Mouse (Mus musculus) heart, embryonic 15.5 days (tissue): ENCODE results near the gene Xxylt1. TPM values are rescaled to one million over a fixed set of nuclear protein-coding genes. Genes with fewer than 3 reads are reported as not detected.

Source experiments
- ATAC-seq: fragments of 200-750 bp; cut with Nextera tagmentation; replicated peaks from 2 replicates; pipeline ENCODE4 v1.8.0; 2017; ENCODE audit warnings: low read depth, moderate TSS enrichment; ENCODE audit not compliant: insufficient number of reproducible peaks, insufficient read depth, low FRiP score
- H3K27ac ChIP-seq: fragments of 300-500 bp; sonication (generic); 2 replicates; pipeline ENCODE4 v1.5.1; 2015; ENCODE audit warnings: mild to moderate bottlenecking, inconsistent platforms
- H3K27me3 ChIP-seq: fragments of 300-500 bp; sonication (generic); 2 replicates; pipeline ENCODE4 v1.6.1; 2015; ENCODE audit warnings: inconsistent platforms
- H3K36me3 ChIP-seq: fragments of 300-500 bp; sonication (generic); 2 replicates; pipeline ENCODE4 v1.6.1; 2015; ENCODE audit warnings: mild to moderate bottlenecking, inconsistent platforms
- H3K4me1 ChIP-seq: fragments of 300-500 bp; sonication (generic); replicated peaks from 2 replicates; pipeline ENCODE4 v1.6.1; 2015; ENCODE audit warnings: inconsistent platforms
- H3K4me2 ChIP-seq: fragments of 300-500 bp; sonication (generic); 2 replicates; pipeline ENCODE4 v1.6.1; 2015; ENCODE audit warnings: inconsistent platforms, mild to moderate bottlenecking, moderate library complexity
- H3K4me3 ChIP-seq: fragments of 300-500 bp; sonication (generic); 2 replicates; pipeline ENCODE4 v1.5.1; 2015; ENCODE audit warnings: mild to moderate bottlenecking, inconsistent platforms
- H3K9ac ChIP-seq: fragments of 300-500 bp; sonication (generic); 2 replicates; pipeline ENCODE4 v1.6.1; 2015; ENCODE audit warnings: mild to moderate bottlenecking, inconsistent platforms
- H3K9me3 ChIP-seq: fragments of 300-500 bp; sonication (generic); replicated peaks from 2 replicates; pipeline ENCODE4 v1.6.1; 2016; ENCODE audit warnings: inconsistent platforms
- WGBS: fragments of 180-500 bp; shearing (Covaris S2); methylation state at CpG from one replicate; pipeline ENCODE4 v1.1.7; 2015; ENCODE audit warnings: mixed read lengths; 5-methylcytosine and 5-hydroxymethylcytosine counted together
- polyA plus RNA-seq: library from polyadenylated mRNA; unstranded; fragments of >200 nt; fragmentation: Nextera tagmentation; extraction: Ambion mirVana; gene quantifications from 2 replicates; pipeline ENCODE4 v1.2.1, GENCODE M21; 2015

Gene Xxylt1
- polyA plus RNA-seq, 1 experiment from 2014 or later = 6.8 TPM

- WGBS = 93% methylated on average over 13 of the region's 13 CpGs
- no peak for ATAC-seq
Observed at GRCm38 (mm10) chr16:31060714-31061113, 20.5 kb downstream of the Xxylt1 start.

DNA sequence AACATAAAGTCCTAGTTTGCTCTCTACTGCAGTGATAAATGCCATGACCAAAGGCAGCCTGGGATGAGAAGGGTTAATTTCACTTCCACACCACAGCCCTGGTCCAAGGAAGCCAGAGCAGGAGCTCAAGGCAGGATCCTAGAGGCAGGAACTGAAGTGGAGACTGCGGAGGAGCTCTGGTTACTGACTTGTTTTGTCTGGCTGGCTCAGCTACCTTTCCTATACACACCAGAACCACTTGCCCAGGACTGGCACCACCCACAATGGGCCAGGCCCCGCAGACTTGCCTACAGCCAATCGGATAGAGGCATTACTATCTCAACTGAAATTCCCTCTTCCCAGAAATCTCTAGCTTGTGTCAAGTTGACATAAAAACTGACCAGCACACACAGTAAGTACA lies 21.0 kb downstream of the Xxylt1 start:
- Histone ChIP-seq H3K27ac (no peak overlapping the region), H3K9ac (no peak overlapping the region), H3K4me2 (no peak overlapping the region), H3K9me3 (no peaks in the 10 kb centered on the region), H3K4me3 (no peak overlapping the region), H3K27me3 (no peaks in the 10 kb centered on the region), H3K36me3 (no peaks in the 10 kb centered on the region), H3K4me1 (peaks cover 15% of the 10 kb centered on the region; the same call in 1 of the 2 replicates)
- ATAC-seq = no peak
- 86% methylated on average over 3 of the region's 3 CpGs for WGBS

More at GRCm38 (mm10) chr16:31060714-31061113, 20.5 kb downstream of the Xxylt1 start:
- Histone ChIP-seq H3K4me1 (peaks cover 15% of the 10 kb centered on the region; the same call in 1 of the 2 replicates), H3K9ac (no peak overlapping the region), H3K27ac (no peak overlapping the region), H3K4me3 (no peak overlapping the region), H3K36me3 (no peaks in the 10 kb centered on the region), H3K27me3 (no peaks in the 10 kb centered on the region), H3K9me3 (no peaks in the 10 kb centered on the region), H3K4me2 (no peak overlapping the region)

DNA sequence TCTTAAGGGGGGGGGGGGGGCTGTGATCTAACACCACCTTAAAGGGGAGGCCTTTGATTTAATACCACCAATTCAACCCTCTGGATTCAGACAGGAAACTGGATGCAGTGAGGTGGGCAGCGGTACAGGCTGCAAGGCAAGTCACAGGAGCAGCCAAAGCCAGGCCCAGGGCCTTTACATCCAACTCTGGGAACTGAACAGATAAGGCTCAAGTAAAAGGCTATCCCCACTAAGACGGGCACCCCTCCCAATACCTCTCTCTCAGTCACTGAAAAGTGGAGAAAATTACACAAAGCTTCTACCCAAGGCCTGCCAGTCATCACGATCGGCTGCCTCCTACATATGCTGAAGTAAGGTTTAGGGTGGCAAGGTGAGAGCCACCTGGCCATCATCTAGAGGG lies 21.5 kb downstream of the Xxylt1 start:
- no peak for ATAC-seq
- Histone ChIP-seq H3K36me3 (no peaks in the 10 kb centered on the region), H3K27me3 (no peaks in the 10 kb centered on the region), H3K9me3 (no peaks in the 10 kb centered on the region), H3K4me1 (peaks cover 15% of the 10 kb centered on the region; the same call in 1 of the 2 replicates), H3K27ac (no peak overlapping the region), H3K4me3 (no peak overlapping the region), H3K9ac (no peak overlapping the region), H3K4me2 (no peak overlapping the region)
- 88% methylated on average over 4 of the region's 4 CpGs for WGBS

DNA sequence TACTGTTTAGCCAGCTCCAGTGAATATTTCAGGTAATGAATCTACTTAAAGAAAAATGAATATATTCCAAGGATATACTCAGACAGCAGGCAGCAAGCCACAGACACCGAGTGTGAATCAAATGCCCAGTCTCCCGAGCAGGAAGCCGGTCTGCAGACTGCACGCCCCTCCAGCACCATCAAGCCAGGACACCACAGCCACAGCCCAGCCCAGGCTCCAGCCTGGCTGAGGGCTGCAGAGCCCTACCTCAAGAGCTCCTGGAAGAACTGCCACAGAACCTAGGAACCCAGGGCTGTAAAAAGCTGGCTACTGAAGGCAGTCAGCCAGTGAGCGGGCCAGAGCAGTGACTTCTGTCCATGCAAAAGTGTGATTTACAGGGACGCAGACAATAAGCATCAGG lies 28.4 kb downstream of the Xxylt1 start:
- Histone ChIP-seq H3K4me3 (no peak overlapping the region), H3K27me3 (no peaks in the 10 kb centered on the region), H3K4me1 (peaks cover 20% of the 10 kb centered on the region), H3K9me3 (no peaks in the 10 kb centered on the region), H3K27ac (peak overlapping the region; percentile 36; the same call in 1 of the 2 replicates), H3K9ac (no peak overlapping the region), H3K4me2 (no peak overlapping the region), H3K36me3 (no peaks in the 10 kb centered on the region)
- 0 out of 2 replicates have a peak, but pooled peaks have one; percentile 41 for ATAC-seq
- 51% methylated on average over 6 of the region's 6 CpGs for WGBS

- Histone ChIP-seq H3K4me3 (no peak overlapping the region), H3K27ac (peak overlapping the region; percentile 25; the same call in 1 of the 2 replicates), H3K27me3 (no peaks in the 10 kb centered on the region), H3K9me3 (no peaks in the 10 kb centered on the region), H3K36me3 (no peaks in the 10 kb centered on the region), H3K9ac (no peak overlapping the region), H3K4me1 (peaks cover 26% of the 10 kb centered on the region), H3K4me2 (no peak overlapping the region)
- peak; percentile 17; the same call in 1 of the 2 replicates for ATAC-seq
- 44% methylated on average over 7 of the region's 7 CpGs for WGBS
Observed at GRCm38 (mm10) chr16:31052177-31052726, 29.0 kb downstream of the Xxylt1 start.

DNA sequence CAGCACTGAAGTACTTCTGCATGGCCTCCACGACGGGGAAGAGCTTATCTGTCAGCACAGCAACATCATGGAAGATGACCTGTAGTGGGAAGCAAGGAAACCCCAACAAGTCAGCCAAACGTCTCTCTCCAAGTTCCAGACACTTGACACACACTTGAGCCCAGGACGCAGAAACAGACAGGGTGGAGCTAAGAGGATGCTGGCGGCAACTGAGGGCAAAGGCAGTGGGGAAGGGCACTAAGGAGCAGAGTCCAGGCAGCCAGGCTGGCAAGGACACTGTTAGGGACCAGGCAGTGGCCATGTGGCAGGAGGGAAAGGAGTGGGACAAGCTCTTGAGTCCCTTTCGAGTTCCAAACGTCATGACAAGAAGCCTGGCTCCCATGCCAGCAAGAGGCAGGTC lies 30.5 kb downstream of the Xxylt1 start:
- ATAC-seq = no peak
- peaks cover 34% of the 10 kb centered on the region for H3K4me1 ChIP-seq
- H3K4me2 ChIP-seq = no peak overlapping the region
- H3K36me3 ChIP-seq = no peaks in the 10 kb centered on the region
- H3K4me3 ChIP-seq = no peak overlapping the region
- no peaks in the 10 kb centered on the region for H3K27me3 ChIP-seq
- WGBS = 52% methylated on average over 7 of the region's 7 CpGs
- H3K9ac ChIP-seq = no peak overlapping the region
- H3K9me3 ChIP-seq = no peaks in the 10 kb centered on the region
- no peak overlapping the region for H3K27ac ChIP-seq

- Histone ChIP-seq H3K4me1 (peaks cover 37% of the 10 kb centered on the region), H3K9me3 (no peaks in the 10 kb centered on the region), H3K36me3 (no peaks in the 10 kb centered on the region), H3K4me3 (no peak overlapping the region), H3K27ac (no peak overlapping the region), H3K4me2 (no peak overlapping the region), H3K9ac (no peak overlapping the region), H3K27me3 (no peaks in the 10 kb centered on the region)
- ATAC-seq = no peak
- WGBS = 76% methylated on average over 6 of the region's 6 CpGs
Observed at GRCm38 (mm10) chr16:31048194-31048593, 33.0 kb downstream of the Xxylt1 start.

DNA sequence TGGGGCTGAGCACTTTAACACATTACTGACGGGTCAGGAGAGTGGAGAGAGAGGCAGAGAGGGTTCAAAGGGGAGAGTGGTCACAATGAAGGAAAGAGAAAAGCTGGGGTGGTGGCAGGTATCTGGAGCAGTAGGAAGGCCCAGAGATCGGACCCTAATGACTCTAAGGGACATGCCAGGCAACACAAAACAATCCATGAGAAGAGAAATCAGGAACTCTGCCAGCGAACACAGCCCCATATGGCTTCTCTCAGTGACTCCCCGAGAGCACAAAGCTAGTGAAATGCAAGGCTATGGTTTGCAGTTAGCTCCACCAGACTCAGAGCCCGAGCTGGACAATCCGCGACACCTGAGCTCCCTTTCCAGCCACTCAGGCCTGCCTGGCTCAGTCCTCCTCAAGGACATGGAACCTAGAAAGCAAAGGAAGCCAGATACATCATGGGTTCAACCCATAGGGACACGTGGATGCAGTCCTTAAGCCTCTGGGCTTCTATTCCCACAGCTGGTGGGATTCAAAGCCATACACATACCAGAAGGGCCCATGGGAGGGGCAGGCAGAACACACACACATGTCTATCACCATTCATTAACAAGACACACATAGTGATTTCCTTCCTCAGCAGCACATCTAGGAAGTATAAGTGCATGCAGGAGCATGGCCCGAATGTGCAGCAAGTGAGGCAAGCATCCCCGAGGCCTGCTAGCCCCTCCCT lies 33.9 kb downstream of the Xxylt1 start:
- Histone ChIP-seq H3K4me1 (peaks cover 28% of the 10 kb centered on the region), H3K9me3 (no peaks in the 10 kb centered on the region), H3K36me3 (no peaks in the 10 kb centered on the region), H3K9ac (no peak overlapping the region), H3K27me3 (no peaks in the 10 kb centered on the region), H3K27ac (no peak overlapping the region; the same call in 1 of the 2 replicates), H3K4me3 (no peak overlapping the region), H3K4me2 (no peak overlapping the region)
- no peak for ATAC-seq
- WGBS = 82% methylated on average over 10 of the region's 10 CpGs

DNA sequence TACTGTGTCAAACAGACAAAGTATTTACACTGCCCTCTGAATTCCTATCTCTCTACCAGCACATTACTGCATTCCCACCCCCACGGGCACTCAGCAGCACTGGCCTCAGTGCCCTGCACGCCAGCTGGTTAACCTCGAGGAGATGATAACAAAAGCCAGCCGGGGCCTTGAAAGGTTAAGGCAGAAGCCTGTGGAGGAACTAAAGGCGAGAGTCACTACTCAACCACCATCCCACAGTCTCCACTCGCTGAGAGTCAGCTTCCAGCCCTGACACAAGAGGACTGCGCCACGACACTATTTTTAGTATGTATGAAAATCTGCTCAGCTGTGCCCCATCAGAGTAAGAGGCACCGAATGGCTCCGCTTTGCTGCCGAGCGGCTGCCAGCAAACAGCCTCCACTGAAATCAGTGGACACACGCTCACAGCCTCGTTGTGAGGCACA lies 35.0 kb downstream of the Xxylt1 start:
- peak overlapping the region; percentile 50 for H3K4me2 ChIP-seq
- peaks cover 23% of the 10 kb centered on the region for H3K4me1 ChIP-seq
- ATAC-seq = peak; percentile 53
- no peak overlapping the region for H3K9ac ChIP-seq
- H3K4me3 ChIP-seq = 0 out of 2 replicates have a peak overlapping the region, but pooled peaks have one; percentile 3
- WGBS = 26% methylated on average over 14 of the region's 14 CpGs
- H3K36me3 ChIP-seq = no peaks in the 10 kb centered on the region
- H3K27ac ChIP-seq = peak overlapping the region; percentile 90
- H3K9me3 ChIP-seq = no peaks in the 10 kb centered on the region
- H3K27me3 ChIP-seq = no peaks in the 10 kb centered on the region

- Histone ChIP-seq H3K27ac (no peak overlapping the region), H3K36me3 (no peaks in the 10 kb centered on the region), H3K4me3 (no peak overlapping the region), H3K27me3 (no peaks in the 10 kb centered on the region), H3K9ac (no peak overlapping the region), H3K4me2 (no peak overlapping the region), H3K4me1 (peaks cover 29% of the 10 kb centered on the region), H3K9me3 (no peaks in the 10 kb centered on the region)
- 69% methylated on average over 5 of the region's 5 CpGs for WGBS
- no peak for ATAC-seq
Observed at GRCm38 (mm10) chr16:31045211-31045610, 36.0 kb downstream of the Xxylt1 start.

- 85% methylated on average over 5 of the region's 5 CpGs for WGBS
- H3K27ac ChIP-seq = no peak overlapping the region
- H3K9me3 ChIP-seq = no peaks in the 10 kb centered on the region
- H3K9ac ChIP-seq = no peak overlapping the region
- no peak for ATAC-seq
- peaks cover 36% of the 10 kb centered on the region for H3K4me1 ChIP-seq
- H3K27me3 ChIP-seq = no peaks in the 10 kb centered on the region
- no peak overlapping the region for H3K4me3 ChIP-seq
- H3K36me3 ChIP-seq = no peaks in the 10 kb centered on the region
- H3K4me2 ChIP-seq = no peak overlapping the region
Observed at GRCm38 (mm10) chr16:31043136-31043535, 38.1 kb downstream of the Xxylt1 start.
